Mouse (Mus musculus): ENCODE results near the gene Pklr. TPM values are rescaled to one million over a fixed set of nuclear protein-coding genes. Genes with fewer than 3 reads are reported as not detected.
"Not testable (repeated sequence)": the region's sequence is repeated elsewhere in the genome, so short reads cannot be mapped to it uniquely, and the experiment has no call there.

Gene Pklr
- polyA plus RNA-seq, 1 experiment from 2014 or later, result 1.6 TPM

- no peak overlapping the region for H3K4me2 ChIP-seq (replicated peaks; ENCODE audit: low read depth, low read length)
- peaks cover 4% of the 10 kb centered on the region for H3K4me1 ChIP-seq (replicated peaks; ENCODE audit: control insufficient read depth, insufficient read depth, low read length)
- no peak overlapping the region for H3K4me3 ChIP-seq (ENCODE audit: low read depth, low read length)
- no peak for ATAC-seq (ENCODE audit: low FRiP score)
- H3K9ac ChIP-seq (ENCODE audit: low read depth, low read length), result no peak overlapping the region
- H3K27ac ChIP-seq (ENCODE audit: low read depth, low read length), result no peak overlapping the region
- no peak for DNase-seq (ENCODE audit: low spot score)
- no peaks in the 10 kb centered on the region for H3K9me3 ChIP-seq (ENCODE audit: control insufficient read depth, low read length)
- H3K36me3 ChIP-seq (ENCODE audit: control insufficient read depth, insufficient read depth, low read length), result no peaks in the 10 kb centered on the region
- no peaks in the 10 kb centered on the region; the same call in 1 of the 2 replicates for H3K27me3 ChIP-seq (ENCODE audit: control insufficient read depth, insufficient read depth, low read length)
- WGBS, result 72% methylated on average over 14 of the region's 14 CpGs
Observed at GRCm38 (mm10) chr3:89148567-89148966, 12.6 kb downstream of the Pklr start.

GRCm38 (mm10) chr3:89152084-89152835, 16.3 kb downstream of the Pklr start:
- ATAC-seq (ENCODE audit: low FRiP score) (no peak), DNase-seq (ENCODE audit: low spot score) (no peak)
- no peaks in the 10 kb centered on the region for H3K9me3 ChIP-seq (ENCODE audit: control insufficient read depth, low read length)
- H3K27me3 ChIP-seq (ENCODE audit: control insufficient read depth, insufficient read depth, low read length), result no peaks in the 10 kb centered on the region; the same call in 1 of the 2 replicates
- H3K27ac ChIP-seq (ENCODE audit: low read depth, low read length), result no peak overlapping the region
- no peak overlapping the region for H3K4me2 ChIP-seq (replicated peaks; ENCODE audit: low read depth, low read length)
- H3K9ac ChIP-seq (ENCODE audit: low read depth, low read length), result no peak overlapping the region
- WGBS, result 61% methylated on average over 17 of the region's 17 CpGs
- H3K4me3 ChIP-seq (ENCODE audit: low read depth, low read length), result no peak overlapping the region
- H3K4me1 ChIP-seq (replicated peaks; ENCODE audit: control insufficient read depth, insufficient read depth, low read length), result peaks cover 4% of the 10 kb centered on the region
- no peaks in the 10 kb centered on the region for H3K36me3 ChIP-seq (ENCODE audit: control insufficient read depth, insufficient read depth, low read length)

GRCm38 (mm10) chr3:89156951-89157350, 21.0 kb downstream of the Pklr start:
- no peak for DNase-seq (ENCODE audit: low spot score)
- H3K9me3 ChIP-seq (ENCODE audit: control insufficient read depth, low read length), result no peaks in the 10 kb centered on the region
- no peak overlapping the region for H3K4me2 ChIP-seq (replicated peaks; ENCODE audit: low read depth, low read length)
- H3K27ac ChIP-seq (ENCODE audit: low read depth, low read length), result no peak overlapping the region
- no peak for ATAC-seq (ENCODE audit: low FRiP score)
- WGBS, result 90% methylated on average over 8 of the region's 8 CpGs
- H3K27me3 ChIP-seq (ENCODE audit: control insufficient read depth, insufficient read depth, low read length), result no peaks in the 10 kb centered on the region
- H3K9ac ChIP-seq (ENCODE audit: low read depth, low read length), result no peak overlapping the region
- H3K36me3 ChIP-seq (ENCODE audit: control insufficient read depth, insufficient read depth, low read length), result no peaks in the 10 kb centered on the region
- no peak overlapping the region for H3K4me3 ChIP-seq (ENCODE audit: low read depth, low read length)
- 0 out of 2 replicates have a peak, but pooled peaks cover 2% of the 10 kb centered on the region for H3K4me1 ChIP-seq (replicated peaks; ENCODE audit: control insufficient read depth, insufficient read depth, low read length)

- ATAC-seq (ENCODE audit: low FRiP score) (no peak), DNase-seq (ENCODE audit: low spot score) (no peak)
- no peaks in the 10 kb centered on the region for H3K9me3 ChIP-seq (ENCODE audit: control insufficient read depth, low read length)
- H3K27me3 ChIP-seq (ENCODE audit: control insufficient read depth, insufficient read depth, low read length), result no peaks in the 10 kb centered on the region
- 24% methylated on average over 7 of the region's 7 CpGs for WGBS
- peak overlapping the region; percentile 74; the same call in 1 of the 2 replicates for H3K9ac ChIP-seq (ENCODE audit: low read depth, low read length)
- 0 out of 2 replicates have a peak, but pooled peaks cover 2% of the 10 kb centered on the region for H3K4me1 ChIP-seq (replicated peaks; ENCODE audit: control insufficient read depth, insufficient read depth, low read length)
- peak overlapping the region; percentile 96 for H3K4me2 ChIP-seq (replicated peaks; ENCODE audit: low read depth, low read length)
- H3K36me3 ChIP-seq (ENCODE audit: control insufficient read depth, insufficient read depth, low read length), result no peaks in the 10 kb centered on the region
- H3K4me3 ChIP-seq (ENCODE audit: low read depth, low read length), result peak overlapping the region; percentile 70
- H3K27ac ChIP-seq (ENCODE audit: low read depth, low read length), result no peak overlapping the region
Observed at GRCm38 (mm10) chr3:89158651-89159050, 22.7 kb downstream of the Pklr start.

- Histone ChIP-seq H3K27me3 (ENCODE audit: control insufficient read depth, insufficient read depth, low read length) (no peaks in the 10 kb centered on the region), H3K9me3 (ENCODE audit: control insufficient read depth, low read length) (no peaks in the 10 kb centered on the region), H3K27ac (ENCODE audit: low read depth, low read length) (no peak overlapping the region), H3K4me1 (replicated peaks; ENCODE audit: control insufficient read depth, insufficient read depth, low read length) (0 out of 2 replicates have a peak, but pooled peaks cover 4% of the 10 kb centered on the region), H3K36me3 (ENCODE audit: control insufficient read depth, insufficient read depth, low read length) (no peaks in the 10 kb centered on the region), H3K9ac (ENCODE audit: low read depth, low read length) (peak overlapping the region; percentile 74), H3K4me3 (ENCODE audit: low read depth, low read length) (peak overlapping the region; percentile 70), H3K4me2 (replicated peaks; ENCODE audit: low read depth, low read length) (peak overlapping the region; percentile 96)
- peak; percentile 75 for DNase-seq (ENCODE audit: low spot score)
- ATAC-seq (ENCODE audit: low FRiP score), result 0 out of 2 replicates have a peak, but pooled peaks have one; percentile 10
- WGBS, result 1% methylated on average over 13 of the region's 13 CpGs
Observed at GRCm38 (mm10) chr3:89159211-89159610, 23.3 kb downstream of the Pklr start.

- H3K4me3 ChIP-seq (ENCODE audit: low read depth, low read length), result peak within 1 kb of the TSS; percentile 70
- peak; percentile 84 for ATAC-seq (ENCODE audit: low FRiP score)
- H3K36me3 ChIP-seq (ENCODE audit: control insufficient read depth, insufficient read depth, low read length), result no peaks in the 10 kb centered on the region
- 0 out of 2 replicates have a peak, but pooled peaks cover 4% of the 10 kb centered on the region for H3K4me1 ChIP-seq (replicated peaks; ENCODE audit: control insufficient read depth, insufficient read depth, low read length)
- 0% methylated on average over 49 of the region's 66 CpGs for WGBS
- peak; percentile 88 for DNase-seq (ENCODE audit: low spot score)
- no peak within 1 kb of the TSS; the same call in 1 of the 2 replicates for H3K27ac ChIP-seq (ENCODE audit: low read depth, low read length)
- peak within 1 kb of the TSS; percentile 96 for H3K4me2 ChIP-seq (replicated peaks; ENCODE audit: low read depth, low read length)
- no peaks in the 10 kb centered on the region for H3K27me3 ChIP-seq (ENCODE audit: control insufficient read depth, insufficient read depth, low read length)
- peak within 1 kb of the TSS; percentile 74 for H3K9ac ChIP-seq (ENCODE audit: low read depth, low read length)
- H3K9me3 ChIP-seq (ENCODE audit: control insufficient read depth, low read length), result no peaks in the 10 kb centered on the region
Observed at GRCm38 (mm10) chr3:89159616-89160344, 23.8 kb downstream of the Pklr start, which contains the start of gene Hcn3. Hcn3 (minus strand) TSS chr3:89160196.

GRCm38 (mm10) chr3:89161207-89161606, 25.3 kb downstream of the Pklr start:
- H3K9me3 ChIP-seq (ENCODE audit: control insufficient read depth, low read length); H3K36me3 ChIP-seq (ENCODE audit: control insufficient read depth, insufficient read depth, low read length); H3K27ac ChIP-seq (ENCODE audit: low read depth, low read length); H3K9ac ChIP-seq (ENCODE audit: low read depth, low read length); H3K4me2 ChIP-seq (replicated peaks; ENCODE audit: low read depth, low read length); H3K4me1 ChIP-seq (replicated peaks; ENCODE audit: control insufficient read depth, insufficient read depth, low read length); ATAC-seq (ENCODE audit: low FRiP score); H3K27me3 ChIP-seq (ENCODE audit: control insufficient read depth, insufficient read depth, low read length); H3K4me3 ChIP-seq (ENCODE audit: low read depth, low read length); DNase-seq (ENCODE audit: low spot score): not testable (repeated sequence)

- DNase-seq (ENCODE audit: low spot score), result no peak
- Histone ChIP-seq H3K36me3 (ENCODE audit: control insufficient read depth, insufficient read depth, low read length) (no peaks in the 10 kb centered on the region), H3K27me3 (ENCODE audit: control insufficient read depth, insufficient read depth, low read length) (no peaks in the 10 kb centered on the region), H3K4me2 (replicated peaks; ENCODE audit: low read depth, low read length) (no peak overlapping the region), H3K4me3 (ENCODE audit: low read depth, low read length) (no peak overlapping the region), H3K9me3 (ENCODE audit: control insufficient read depth, low read length) (no peaks in the 10 kb centered on the region), H3K4me1 (replicated peaks; ENCODE audit: control insufficient read depth, insufficient read depth, low read length) (peaks cover 4% of the 10 kb centered on the region; the same call in 1 of the 2 replicates), H3K9ac (ENCODE audit: low read depth, low read length) (no peak overlapping the region), H3K27ac (ENCODE audit: low read depth, low read length) (no peak overlapping the region)
- WGBS, result 82% methylated on average over 4 of the region's 4 CpGs
- ATAC-seq (ENCODE audit: low FRiP score), result no peak
Observed at GRCm38 (mm10) chr3:89161786-89162185, 25.8 kb downstream of the Pklr start.

All from hindbrain, embryonic 11.5 days (tissue).